Comparison of ENCODE assay signal across 12 mouse cellular contexts in the genomic region with DNA sequence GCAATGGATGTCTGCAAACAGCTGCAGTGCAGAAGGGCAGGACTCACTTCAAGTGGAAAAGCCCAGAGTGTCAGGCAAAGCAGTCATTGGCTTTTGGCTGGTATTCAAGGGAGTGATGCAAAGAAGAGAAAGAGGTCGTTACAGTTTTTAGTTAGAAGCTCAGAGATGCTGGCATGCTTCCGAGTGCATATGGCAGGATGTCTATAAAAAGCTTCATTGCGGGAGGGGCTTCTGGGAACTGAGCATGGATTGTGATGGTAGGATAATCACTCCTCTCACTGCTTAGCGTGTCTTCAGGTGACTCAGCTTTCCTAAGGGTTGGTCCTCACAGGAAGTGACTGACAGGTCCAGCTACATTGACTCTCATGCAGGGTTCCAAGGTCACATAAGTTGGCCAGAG.
DNase-seq lines count a peak whose midpoint lies in the region; ATAC-seq and TF ChIP-seq lines count a peak whose summit lies in the region.
"Had no signal": no experiment of that assay in that cellular context is flagged by ENCODE, and none has a peak within 500 bp of the region (broad histone marks: within the 10 kb centered on the region; RNA-seq: fewer than 3 reads in every experiment).

No protein-coding gene starts in this region.

- H3K36me3 ChIP-seq in forebrain, embryonic 14.5 days (ENCODE audit: control insufficient read depth, insufficient read depth, low read length): no peaks in the 10 kb centered on the region
- no peaks in the 10 kb centered on the region for H3K36me3 ChIP-seq in forebrain, embryonic 12.5 days (replicated peaks)
- no peaks in the 10 kb centered on the region for H3K36me3 ChIP-seq in limb, embryonic 13.5 days
- H3K36me3 ChIP-seq in limb, embryonic 10.5 days: no peaks in the 10 kb centered on the region
- H3K36me3 ChIP-seq in forebrain, postnatal 0 days (ENCODE audit: insufficient read depth): no peaks in the 10 kb centered on the region

- peak; percentile 70; the same call in 1 of the 2 replicates for ATAC-seq in forebrain, embryonic 14.5 days
- no peak for ATAC-seq in forebrain, embryonic 12.5 days (ENCODE audit: low FRiP score)
- ATAC-seq in limb, embryonic 13.5 days (ENCODE audit: low FRiP score, low read depth): peak; percentile 58; the same call in 1 of the 2 replicates
- peak; percentile 76 for ATAC-seq in forebrain, postnatal 0 days
- no peak for ATAC-seq in inflammation-experienced regulatory T-cells, adult 6 months

- no peak overlapping the region for H3K4me2 ChIP-seq in forebrain, embryonic 14.5 days (ENCODE audit: low read length)
- H3K4me2 ChIP-seq in forebrain, embryonic 12.5 days: no peak overlapping the region
- no peak overlapping the region for H3K4me2 ChIP-seq in limb, embryonic 13.5 days (replicated peaks)
- H3K4me2 ChIP-seq in forebrain, postnatal 0 days (ENCODE audit: low read depth): no peak overlapping the region

- no peak overlapping the region for H3K27ac ChIP-seq in forebrain, embryonic 14.5 days (ENCODE audit: low read depth, low read length)
- H3K27ac ChIP-seq in forebrain, embryonic 12.5 days: no peak overlapping the region
- H3K27ac ChIP-seq in limb, embryonic 13.5 days: peak overlapping the region; percentile 44; the same call in 1 of the 2 replicates
- no peak overlapping the region for H3K27ac ChIP-seq in limb, embryonic 10.5 days
- no peak overlapping the region for H3K27ac ChIP-seq in forebrain, postnatal 0 days (ENCODE audit: low read depth, low read length)

- no peaks in the 10 kb centered on the region for H3K4me1 ChIP-seq in forebrain, embryonic 14.5 days (ENCODE audit: control insufficient read depth, insufficient read depth, low read length)
- H3K4me1 ChIP-seq in forebrain, embryonic 12.5 days: no peaks in the 10 kb centered on the region
- peaks cover 23% of the 10 kb centered on the region for H3K4me1 ChIP-seq in limb, embryonic 13.5 days
- H3K4me1 ChIP-seq in limb, embryonic 10.5 days: no peaks in the 10 kb centered on the region
- H3K4me1 ChIP-seq in forebrain, postnatal 0 days (ENCODE audit: insufficient read depth): 0 out of 2 replicates have a peak, but pooled peaks cover 5% of the 10 kb centered on the region

- H3K27me3 ChIP-seq in forebrain, embryonic 14.5 days (replicated peaks; ENCODE audit: control insufficient read depth, insufficient read depth, low read length): no peaks in the 10 kb centered on the region
- H3K27me3 ChIP-seq in forebrain, embryonic 12.5 days: no peaks in the 10 kb centered on the region
- H3K27me3 ChIP-seq in limb, embryonic 13.5 days: no peaks in the 10 kb centered on the region
- no peaks in the 10 kb centered on the region for H3K27me3 ChIP-seq in limb, embryonic 10.5 days (ENCODE audit: low read depth, poor library complexity, severe bottlenecking)
- no peaks in the 10 kb centered on the region for H3K27me3 ChIP-seq in forebrain, postnatal 0 days (ENCODE audit: insufficient read depth, low read length)
- H3K27me3 ChIP-seq: CH12.LX had no signal

- H3K9me3 ChIP-seq in forebrain, embryonic 14.5 days (replicated peaks; ENCODE audit: control insufficient read depth, low read length): no peaks in the 10 kb centered on the region
- H3K9me3 ChIP-seq in forebrain, embryonic 12.5 days: no peaks in the 10 kb centered on the region
- H3K9me3 ChIP-seq in limb, embryonic 13.5 days: no peaks in the 10 kb centered on the region
- H3K9me3 ChIP-seq in limb, embryonic 10.5 days (replicated peaks): no peaks in the 10 kb centered on the region
- H3K9me3 ChIP-seq in forebrain, postnatal 0 days (ENCODE audit: low read length): no peaks in the 10 kb centered on the region

- TF ChIP-seq CTCF in forebrain, postnatal 0 days (IDR thresholded peaks at IDR 0.05; ENCODE audit: low read depth): no peak

- no peak overlapping the region for H3K4me3 ChIP-seq in forebrain, embryonic 14.5 days (ENCODE audit: low read depth, low read length)
- no peak overlapping the region for H3K4me3 ChIP-seq in forebrain, embryonic 12.5 days (replicated peaks)
- H3K4me3 ChIP-seq in limb, embryonic 13.5 days: no peak overlapping the region
- H3K4me3 ChIP-seq in limb, embryonic 10.5 days: no peak overlapping the region
- H3K4me3 ChIP-seq in forebrain, postnatal 0 days (ENCODE audit: low read depth, low read length): no peak overlapping the region

- DNase-seq in forebrain, embryonic 14.5 days (ENCODE audit: low spot score): peak; percentile 90
- no peak for DNase-seq in limb, embryonic 10.5 days (ENCODE audit: low spot score)
- peak; percentile 79 for DNase-seq in forebrain, postnatal 0 days
- DNase-seq in right cerebral cortex, postnatal 14 days: peak; percentile 47
- no peak for DNase-seq in embryo, embryonic 10 days (ENCODE audit: low spot score)
- DNase-seq: embryo, embryonic 11 days; gastrocnemius, postnatal 14 days; lung, postnatal 10 days had no signal

- H3K9ac ChIP-seq in forebrain, embryonic 14.5 days (ENCODE audit: low read length): no peak overlapping the region
- no peak overlapping the region for H3K9ac ChIP-seq in forebrain, embryonic 12.5 days
- H3K9ac ChIP-seq in limb, embryonic 13.5 days: no peak overlapping the region
- no peak overlapping the region for H3K9ac ChIP-seq in forebrain, postnatal 0 days

- 47% methylated on average over 4 of the region's 4 CpGs for WGBS in forebrain, embryonic 14.5 days
- 77% methylated on average over 4 of the region's 4 CpGs for WGBS in forebrain, embryonic 12.5 days
- WGBS in limb, embryonic 13.5 days: 39% methylated on average over 4 of the region's 4 CpGs
- 92% methylated on average over 4 of the region's 4 CpGs for WGBS in limb, embryonic 10.5 days
- 37% methylated on average over 4 of the region's 4 CpGs for WGBS in forebrain, postnatal 0 days

Comparison
In these comparisons a context has a peak if more than half of its experiments do, and no peak if none do; other contexts are left out.
1. ATAC-seq: peak in forebrain, embryonic 14.5 days (single experiment), limb, embryonic 13.5 days (single experiment) and forebrain, postnatal 0 days (single experiment); none in forebrain, embryonic 12.5 days (single experiment) and inflammation-experienced regulatory T-cells, adult 6 months (single experiment).
2. DNase-seq: peak in forebrain, embryonic 14.5 days (single experiment), forebrain, postnatal 0 days (single experiment) and right cerebral cortex, postnatal 14 days (single experiment); none in limb, embryonic 10.5 days (single experiment) and embryo, embryonic 10 days (single experiment).